Mouse (Mus musculus): Measurements from ENCODE around the gene Mrc1. TPM values are rescaled to one million over a fixed set of nuclear protein-coding genes. Genes with fewer than 3 reads are reported as not detected.

The Mrc1 gene
- polyA plus RNA-seq, 1 experiment = 0.07 TPM

GRCm38 (mm10) chr2:14269160-14269559, 40.0 kb downstream of the Mrc1 start:
- TF ChIP-seq CEBPB (IDR thresholded peaks at IDR 0.05; ENCODE audit: low read depth) = no peak
- no peak for TF ChIP-seq MYOD1 (IDR thresholded peaks at IDR 0.05; ENCODE audit: control insufficient read depth, insufficient read length, low read depth)
- TF ChIP-seq MYOG (IDR thresholded peaks at IDR 0.05; ENCODE audit: control insufficient read depth, extremely low read depth, insufficient read length) = no peak
- H3ac ChIP-seq (ENCODE audit: control insufficient read depth, insufficient read length, low read depth) = no peak overlapping the region
- no peaks in the 10 kb centered on the region for H3K79me3 ChIP-seq (ENCODE audit: low read depth)
- no peak overlapping the region for H3K4me3 ChIP-seq (ENCODE audit: insufficient read depth, poor library complexity, severe bottlenecking)
- no peaks in the 10 kb centered on the region for H3K27me3 ChIP-seq (ENCODE audit: control insufficient read depth, insufficient read depth, insufficient read length)
- no peaks in the 10 kb centered on the region for H3K36me3 ChIP-seq (ENCODE audit: control insufficient read depth, insufficient read depth)
- H3K79me2 ChIP-seq (ENCODE audit: control insufficient read depth, insufficient read depth) = no peaks in the 10 kb centered on the region

- no peaks in the 10 kb centered on the region for H3K36me3 ChIP-seq (ENCODE audit: control insufficient read depth, insufficient read depth)
- TF ChIP-seq MYOD1 (IDR thresholded peaks at IDR 0.05; ENCODE audit: control insufficient read depth, insufficient read length, low read depth) (no peak), FOSL1 (IDR thresholded peaks at IDR 0.05; ENCODE audit: insufficient read depth, low read length, poor library complexity, severe bottlenecking) (no peak), MAX (IDR thresholded peaks at IDR 0.05) (no peak)
- H3K27me3 ChIP-seq (ENCODE audit: control insufficient read depth, insufficient read depth, insufficient read length) = no peaks in the 10 kb centered on the region
- no peak overlapping the region for H3ac ChIP-seq (ENCODE audit: control insufficient read depth, insufficient read length, low read depth)
- no peak overlapping the region for H3K4me3 ChIP-seq (ENCODE audit: insufficient read depth, poor library complexity, severe bottlenecking)
- H3K79me3 ChIP-seq (ENCODE audit: low read depth) = no peaks in the 10 kb centered on the region
- no peaks in the 10 kb centered on the region for H3K79me2 ChIP-seq (ENCODE audit: control insufficient read depth, insufficient read depth)
These were observed 42.9 kb downstream of the Mrc1 start for GRCm38 (mm10) chr2:14272088-14272487.

DNA sequence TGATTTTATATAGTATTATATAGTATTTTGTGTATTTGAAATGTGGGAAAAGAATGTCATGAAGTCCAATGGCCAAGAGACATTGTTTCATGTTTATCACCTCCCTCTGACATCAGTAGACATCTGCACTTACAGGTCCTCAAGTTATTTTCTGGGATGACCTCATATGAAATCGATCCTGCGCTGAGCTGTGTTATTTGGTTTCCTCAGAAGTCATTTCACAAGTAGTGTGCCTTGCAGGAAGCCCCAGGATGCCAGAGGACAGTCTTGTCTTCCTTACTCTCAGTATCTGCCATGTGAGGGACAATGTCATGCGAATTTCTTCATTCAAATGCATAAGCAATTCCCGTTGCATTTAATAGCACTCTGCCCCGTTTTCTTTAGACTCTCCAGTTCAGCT, 46.6 kb downstream of the Mrc1 start:
- TF ChIP-seq MYOD1 (IDR thresholded peaks at IDR 0.05; ENCODE audit: control insufficient read depth, insufficient read length, low read depth) = no peak
- H3K79me3 ChIP-seq (ENCODE audit: low read depth) = no peaks in the 10 kb centered on the region
- no peaks in the 10 kb centered on the region for H3K27me3 ChIP-seq (ENCODE audit: control insufficient read depth, insufficient read depth, insufficient read length)
- H3K79me2 ChIP-seq (ENCODE audit: control insufficient read depth, insufficient read depth) = no peaks in the 10 kb centered on the region
- H3K36me3 ChIP-seq (ENCODE audit: control insufficient read depth, insufficient read depth) = no peaks in the 10 kb centered on the region
- no peak overlapping the region for H3ac ChIP-seq (ENCODE audit: control insufficient read depth, insufficient read length, low read depth)
- H3K4me3 ChIP-seq (ENCODE audit: insufficient read depth, poor library complexity, severe bottlenecking) = no peak overlapping the region

DNA sequence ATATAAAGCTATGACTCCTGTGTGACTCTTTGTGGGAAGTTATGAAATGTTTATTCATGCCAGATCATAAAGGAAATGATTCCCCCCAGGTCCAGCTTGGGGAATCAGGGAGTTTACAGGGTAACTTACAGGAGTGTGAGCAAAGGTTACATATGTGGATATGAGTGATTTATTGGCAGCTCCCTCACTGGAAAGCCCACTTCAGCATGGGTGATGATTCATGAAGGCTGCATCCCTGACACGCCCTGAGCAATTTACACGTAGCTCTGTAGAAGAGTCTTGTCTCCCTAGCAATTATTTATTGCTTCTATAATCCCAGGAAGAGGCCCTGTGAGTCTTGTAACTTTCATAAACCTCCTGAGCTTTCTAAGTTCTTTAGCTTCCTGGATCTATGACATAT, 50.1 kb downstream of the Mrc1 start:
- H3K4me3 ChIP-seq (ENCODE audit: insufficient read depth, poor library complexity, severe bottlenecking) = no peak overlapping the region
- H3K79me2 ChIP-seq (ENCODE audit: control insufficient read depth, insufficient read depth) = no peaks in the 10 kb centered on the region
- H3ac ChIP-seq (ENCODE audit: control insufficient read depth, insufficient read length, low read depth) = no peak overlapping the region
- TF ChIP-seq MAX (IDR thresholded peaks at IDR 0.05) (no peak), FOSL1 (IDR thresholded peaks at IDR 0.05; ENCODE audit: insufficient read depth, low read length, poor library complexity, severe bottlenecking) (peak; percentile 74), CEBPB (IDR thresholded peaks at IDR 0.05; ENCODE audit: low read depth) (peak; percentile 79), MYOD1 (IDR thresholded peaks at IDR 0.05; ENCODE audit: control insufficient read depth, insufficient read length, low read depth) (peak; percentile 48)
- H3K79me3 ChIP-seq (ENCODE audit: low read depth) = no peaks in the 10 kb centered on the region
- no peaks in the 10 kb centered on the region for H3K36me3 ChIP-seq (ENCODE audit: control insufficient read depth, insufficient read depth)
- no peaks in the 10 kb centered on the region for H3K27me3 ChIP-seq (ENCODE audit: control insufficient read depth, insufficient read depth, insufficient read length)

- TF ChIP-seq CEBPB (IDR thresholded peaks at IDR 0.05; ENCODE audit: low read depth) (no peak), MAX (IDR thresholded peaks at IDR 0.05) (no peak), FOSL1 (IDR thresholded peaks at IDR 0.05; ENCODE audit: insufficient read depth, low read length, poor library complexity, severe bottlenecking) (no peak)
- no peaks in the 10 kb centered on the region for H3K36me3 ChIP-seq (ENCODE audit: control insufficient read depth, insufficient read depth)
- H3ac ChIP-seq (ENCODE audit: control insufficient read depth, insufficient read length, low read depth) = no peak overlapping the region
- H3K79me2 ChIP-seq (ENCODE audit: control insufficient read depth, insufficient read depth) = no peaks in the 10 kb centered on the region
- H3K4me3 ChIP-seq (ENCODE audit: insufficient read depth, poor library complexity, severe bottlenecking) = no peak overlapping the region
- no peaks in the 10 kb centered on the region for H3K27me3 ChIP-seq (ENCODE audit: control insufficient read depth, insufficient read depth, insufficient read length)
- H3K79me3 ChIP-seq (ENCODE audit: low read depth) = no peaks in the 10 kb centered on the region
These were observed 50.6 kb downstream of the Mrc1 start for GRCm38 (mm10) chr2:14279795-14280194.

DNA sequence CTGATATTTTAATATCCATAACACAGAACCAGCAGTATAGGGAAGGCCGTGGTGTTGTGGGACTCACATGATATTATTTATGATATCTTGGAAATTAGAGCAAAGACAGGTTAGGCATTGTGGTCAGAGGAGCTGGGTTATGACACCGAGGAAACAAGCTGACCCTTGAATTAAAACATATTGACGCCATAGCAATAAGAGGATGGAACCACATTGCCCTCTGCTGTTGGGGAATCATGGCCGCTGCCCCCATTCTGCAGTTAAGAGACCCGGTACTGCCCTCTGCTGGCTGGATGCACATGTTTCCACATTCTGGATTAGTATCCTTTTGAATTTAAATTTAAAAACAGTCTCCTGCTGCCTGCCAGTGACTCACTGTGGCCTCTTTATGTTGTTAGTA, 66.1 kb downstream of the Mrc1 start:
- Histone ChIP-seq H3K4me3 (ENCODE audit: insufficient read depth, poor library complexity, severe bottlenecking) (no peak overlapping the region), H3K36me3 (ENCODE audit: control insufficient read depth, insufficient read depth) (no peaks in the 10 kb centered on the region), H3ac (ENCODE audit: control insufficient read depth, insufficient read length, low read depth) (no peak overlapping the region), H3K79me3 (ENCODE audit: low read depth) (no peaks in the 10 kb centered on the region), H3K79me2 (ENCODE audit: control insufficient read depth, insufficient read depth) (no peaks in the 10 kb centered on the region), H3K27me3 (ENCODE audit: control insufficient read depth, insufficient read depth, insufficient read length) (no peaks in the 10 kb centered on the region)
- peak; percentile 96 for TF ChIP-seq CTCF (IDR thresholded peaks at IDR 0.05; ENCODE audit: control insufficient read depth, insufficient read depth, insufficient read length)
- no peak for TF ChIP-seq USF1 (IDR thresholded peaks at IDR 0.05; ENCODE audit: low read depth)
- TF ChIP-seq FOSL1 (IDR thresholded peaks at IDR 0.05; ENCODE audit: insufficient read depth, low read length, poor library complexity, severe bottlenecking) = no peak
- no peak for TF ChIP-seq CEBPB (IDR thresholded peaks at IDR 0.05; ENCODE audit: low read depth)
- TF ChIP-seq MAX (IDR thresholded peaks at IDR 0.05) = peak; percentile 38
- no peak for TF ChIP-seq MYOD1 (IDR thresholded peaks at IDR 0.05; ENCODE audit: control insufficient read depth, insufficient read length, low read depth)
- no peak for TF ChIP-seq MYOG (IDR thresholded peaks at IDR 0.05; ENCODE audit: control insufficient read depth, extremely low read depth, insufficient read length)
